Mouse (Mus musculus): ENCODE data around the gene Lypd6b. TPM values are rescaled to one million over a fixed set of nuclear protein-coding genes. Genes with fewer than 3 reads are reported as not detected.

Gene Lypd6b
- polyA plus RNA-seq, 1 experiment: not detected

DNA sequence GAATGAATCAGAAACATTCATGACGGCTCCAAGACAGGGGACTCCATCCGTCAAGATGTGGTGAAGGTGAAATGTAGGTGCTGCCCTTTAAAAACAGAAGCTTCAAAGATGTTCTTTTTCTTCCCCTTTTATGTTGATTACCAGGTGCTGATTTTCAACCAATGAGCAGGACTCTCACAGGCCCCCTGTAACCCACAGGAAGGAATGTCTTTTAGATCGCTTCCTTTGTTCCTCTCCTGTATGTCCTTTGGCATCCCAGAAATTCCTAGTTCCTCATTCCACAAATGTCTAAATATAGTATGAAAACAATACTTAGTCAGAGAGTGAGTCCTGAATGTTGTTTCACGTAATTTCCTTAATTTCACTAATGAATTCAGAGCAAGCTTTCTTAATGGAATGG lies 164.2 kb downstream of the Lypd6b start:
- Histone ChIP-seq H3K4me1 (ENCODE audit: control insufficient read depth, insufficient read depth, low read length) (no peaks in the 10 kb centered on the region), H3K4me3 (ENCODE audit: insufficient read depth, low read length) (no peak overlapping the region), H3K27ac (ENCODE audit: insufficient read depth, low read length) (no peak overlapping the region)
- no peak for TF ChIP-seq POLR2A (IDR thresholded peaks at IDR 0.05; ENCODE audit: low read depth, low read length)
- no peak for TF ChIP-seq CTCF (IDR thresholded peaks at IDR 0.05; ENCODE audit: borderline replicate concordance, insufficient read depth, low read length)

DNA sequence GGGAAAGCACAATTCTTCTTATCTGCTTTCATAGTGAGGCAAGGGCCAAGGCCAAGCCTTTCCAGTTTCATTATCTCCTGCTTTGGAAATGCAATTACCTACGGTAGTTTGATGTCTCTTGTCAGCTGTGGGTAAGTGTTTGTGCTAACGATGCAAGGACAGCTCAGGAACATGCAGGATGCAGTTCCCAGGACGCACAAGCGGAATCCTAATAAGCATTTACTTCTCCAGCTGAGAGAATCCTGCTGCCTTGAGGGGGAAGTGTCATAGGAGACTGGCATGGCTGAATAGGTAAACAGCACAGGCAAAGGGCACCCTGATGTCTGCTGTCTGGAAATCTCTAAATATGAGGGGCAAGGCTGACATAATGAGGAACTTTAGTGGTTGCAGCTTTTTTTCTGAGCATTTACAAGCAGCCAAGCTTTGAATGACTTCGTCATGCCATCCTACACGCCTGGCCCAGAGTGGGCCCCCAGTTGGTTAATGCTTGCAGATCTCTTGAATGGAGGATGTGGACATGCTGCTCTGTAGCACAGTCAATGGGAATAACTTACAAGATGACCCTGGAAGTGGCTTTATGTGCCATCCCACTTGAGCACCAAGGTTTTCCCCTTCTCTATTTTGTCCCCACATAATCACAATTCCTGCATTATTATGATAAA lies 165.3 kb downstream of the Lypd6b start:
- H3K4me1 ChIP-seq (ENCODE audit: control insufficient read depth, insufficient read depth, low read length): no peaks in the 10 kb centered on the region
- no peak for TF ChIP-seq CTCF (IDR thresholded peaks at IDR 0.05; ENCODE audit: borderline replicate concordance, insufficient read depth, low read length)
- no peak for TF ChIP-seq POLR2A (IDR thresholded peaks at IDR 0.05; ENCODE audit: low read depth, low read length)
- H3K4me3 ChIP-seq (ENCODE audit: insufficient read depth, low read length): no peak overlapping the region
- H3K27ac ChIP-seq (ENCODE audit: insufficient read depth, low read length): no peak overlapping the region

DNA sequence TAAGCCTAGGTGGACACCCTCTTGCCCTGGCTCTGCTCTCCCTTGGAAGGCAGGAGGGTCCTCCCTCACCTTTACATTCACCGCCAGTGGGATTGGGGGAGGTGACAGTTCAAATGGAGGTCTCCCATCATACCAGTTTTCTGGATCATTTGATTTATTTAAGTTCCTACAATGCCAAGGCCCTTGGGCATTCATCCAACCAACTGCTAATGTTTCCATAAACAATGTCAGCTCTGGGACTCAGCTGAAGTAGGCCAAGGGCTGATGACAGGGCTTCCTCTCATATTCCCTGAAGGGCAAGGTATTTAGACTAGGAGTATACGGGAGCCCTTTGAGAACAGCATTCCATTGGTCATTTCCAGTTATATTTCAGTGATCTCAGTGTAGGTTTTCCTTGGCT lies 170.0 kb downstream of the Lypd6b start:
- H3K4me1 ChIP-seq (ENCODE audit: control insufficient read depth, insufficient read depth, low read length): no peaks in the 10 kb centered on the region
- TF ChIP-seq CTCF (IDR thresholded peaks at IDR 0.05; ENCODE audit: borderline replicate concordance, insufficient read depth, low read length) (no peak), POLR2A (IDR thresholded peaks at IDR 0.05; ENCODE audit: low read depth, low read length) (no peak)
- no peak overlapping the region for H3K27ac ChIP-seq (ENCODE audit: insufficient read depth, low read length)
- no peak overlapping the region for H3K4me3 ChIP-seq (ENCODE audit: insufficient read depth, low read length)

DNA sequence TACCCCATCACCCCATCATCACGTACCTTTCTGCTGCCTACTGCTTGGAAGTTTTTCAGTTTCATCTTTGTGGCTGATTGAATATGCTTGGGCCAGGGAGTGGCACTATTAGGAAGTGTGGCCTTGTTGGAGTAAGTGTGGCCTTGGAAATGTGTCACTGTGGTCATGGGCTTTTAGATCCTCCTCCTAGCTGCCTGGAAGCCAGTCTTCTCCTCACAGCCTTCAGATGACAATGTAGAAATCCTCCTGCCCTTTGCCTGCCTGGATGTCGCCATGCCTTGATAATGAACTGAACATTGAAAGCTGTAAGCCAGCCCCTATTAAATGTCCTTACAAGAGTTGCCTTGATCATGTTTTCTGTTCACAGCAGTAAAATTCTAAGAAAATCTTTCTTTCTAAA lies 174.5 kb downstream of the Lypd6b start:
- H3K4me1 ChIP-seq (ENCODE audit: control insufficient read depth, insufficient read depth, low read length): no peaks in the 10 kb centered on the region
- no peak overlapping the region for H3K27ac ChIP-seq (ENCODE audit: insufficient read depth, low read length)
- no peak overlapping the region for H3K4me3 ChIP-seq (ENCODE audit: insufficient read depth, low read length)
- no peak for TF ChIP-seq CTCF (IDR thresholded peaks at IDR 0.05; ENCODE audit: borderline replicate concordance, insufficient read depth, low read length)
- no peak for TF ChIP-seq POLR2A (IDR thresholded peaks at IDR 0.05; ENCODE audit: low read depth, low read length)

DNA sequence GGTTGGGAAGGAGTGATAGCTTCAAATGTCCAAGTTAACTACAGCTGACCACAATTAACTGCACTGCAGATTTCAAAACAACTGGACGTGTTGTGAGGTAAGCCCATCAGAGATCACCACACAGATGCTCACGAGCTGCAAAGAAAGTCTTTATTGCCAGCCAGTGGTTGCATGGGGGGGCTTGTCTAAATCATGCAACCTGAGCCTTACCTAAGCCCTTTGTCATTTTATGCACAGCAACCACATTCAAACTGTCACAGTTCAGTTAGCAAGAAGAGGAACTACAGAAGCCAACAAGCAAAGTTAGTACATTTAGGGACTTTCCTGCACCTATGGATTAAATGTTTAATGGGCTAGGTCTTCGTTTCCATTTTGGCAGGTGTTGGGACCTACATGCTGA lies 177.4 kb downstream of the Lypd6b start:
- no peak overlapping the region for H3K4me3 ChIP-seq (ENCODE audit: insufficient read depth, low read length)
- TF ChIP-seq CTCF (IDR thresholded peaks at IDR 0.05; ENCODE audit: borderline replicate concordance, insufficient read depth, low read length): no peak
- TF ChIP-seq POLR2A (IDR thresholded peaks at IDR 0.05; ENCODE audit: low read depth, low read length): no peak
- no peak overlapping the region for H3K27ac ChIP-seq (ENCODE audit: insufficient read depth, low read length)
- no peaks in the 10 kb centered on the region for H3K4me1 ChIP-seq (ENCODE audit: control insufficient read depth, insufficient read depth, low read length)

DNA sequence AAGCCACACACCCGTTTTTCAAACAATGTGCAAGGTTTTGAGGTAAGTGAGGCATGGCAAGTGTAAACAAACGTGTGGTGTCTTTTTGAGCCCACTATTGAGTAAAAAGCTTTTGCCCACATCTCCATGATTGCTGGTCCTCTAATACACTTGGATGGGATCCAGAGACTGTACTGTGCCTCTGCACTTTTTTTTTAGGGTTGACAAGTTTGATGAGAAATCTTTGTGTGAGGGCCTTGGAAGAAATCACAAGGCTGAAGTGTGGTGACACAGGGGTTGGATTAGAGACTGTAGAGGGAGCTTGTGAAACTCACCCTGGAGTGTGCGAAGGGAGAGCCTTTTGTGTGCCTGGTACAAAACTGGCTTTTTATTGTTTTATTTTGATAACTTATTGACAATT lies 180.3 kb downstream of the Lypd6b start:
- no peaks in the 10 kb centered on the region for H3K4me1 ChIP-seq (ENCODE audit: control insufficient read depth, insufficient read depth, low read length)
- TF ChIP-seq POLR2A (IDR thresholded peaks at IDR 0.05; ENCODE audit: low read depth, low read length) (no peak), CTCF (IDR thresholded peaks at IDR 0.05; ENCODE audit: borderline replicate concordance, insufficient read depth, low read length) (no peak)
- no peak overlapping the region for H3K4me3 ChIP-seq (ENCODE audit: insufficient read depth, low read length)
- H3K27ac ChIP-seq (ENCODE audit: insufficient read depth, low read length): no peak overlapping the region

DNA sequence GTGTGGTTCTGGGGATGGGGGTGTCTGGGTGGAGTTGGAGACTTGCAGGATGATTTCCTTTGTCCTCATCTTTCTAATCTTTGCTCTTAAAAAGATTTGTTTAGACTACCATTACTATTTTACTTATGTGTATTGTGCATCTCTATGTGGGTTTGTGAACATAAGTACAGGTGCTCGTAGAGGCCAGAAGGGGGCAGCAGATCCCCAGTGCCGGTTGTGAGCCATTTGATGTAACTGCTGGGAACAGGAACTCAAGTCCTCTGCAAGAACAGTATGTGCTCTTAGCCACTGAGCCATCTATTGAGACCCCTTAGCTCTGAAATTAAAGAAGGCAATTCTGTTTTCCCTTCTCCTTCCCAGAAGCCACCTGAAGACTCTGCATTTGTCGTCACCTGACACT lies 183.5 kb downstream of the Lypd6b start:
- TF ChIP-seq CTCF (IDR thresholded peaks at IDR 0.05; ENCODE audit: borderline replicate concordance, insufficient read depth, low read length) (no peak), POLR2A (IDR thresholded peaks at IDR 0.05; ENCODE audit: low read depth, low read length) (no peak)

DNA sequence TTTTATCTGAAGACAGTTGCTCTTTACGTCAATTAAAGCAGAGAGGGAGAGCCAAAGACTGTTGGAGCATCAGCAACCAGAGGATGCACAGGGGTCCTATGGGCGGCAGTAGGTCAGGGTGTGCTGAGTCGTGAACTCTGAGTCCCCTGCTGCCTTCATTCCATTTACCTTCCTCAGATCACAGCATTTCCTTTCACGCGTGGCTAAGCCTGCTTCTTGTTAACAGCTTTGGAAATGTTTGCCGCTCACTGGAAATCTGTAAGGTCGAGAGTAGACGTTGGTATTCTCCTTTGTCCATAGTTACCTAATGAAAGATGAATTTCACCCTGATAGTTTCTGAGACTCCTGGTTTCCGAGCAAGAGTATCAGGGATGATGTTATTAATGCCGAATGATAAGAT lies 191.1 kb downstream of the Lypd6b start:
- no peak overlapping the region for H3K27ac ChIP-seq (ENCODE audit: insufficient read depth, low read length)
- TF ChIP-seq CTCF (IDR thresholded peaks at IDR 0.05; ENCODE audit: borderline replicate concordance, insufficient read depth, low read length) (no peak), POLR2A (IDR thresholded peaks at IDR 0.05; ENCODE audit: low read depth, low read length) (no peak)
- no peaks in the 10 kb centered on the region for H3K4me1 ChIP-seq (ENCODE audit: control insufficient read depth, insufficient read depth, low read length)
- H3K4me3 ChIP-seq (ENCODE audit: insufficient read depth, low read length): no peak overlapping the region

More for the DNA sequence above, 183.5 kb downstream of the Lypd6b start:
- H3K4me3 ChIP-seq (ENCODE audit: insufficient read depth, low read length): no peak overlapping the region
- no peaks in the 10 kb centered on the region for H3K4me1 ChIP-seq (ENCODE audit: control insufficient read depth, insufficient read depth, low read length)
- no peak overlapping the region for H3K27ac ChIP-seq (ENCODE audit: insufficient read depth, low read length)

DNA sequence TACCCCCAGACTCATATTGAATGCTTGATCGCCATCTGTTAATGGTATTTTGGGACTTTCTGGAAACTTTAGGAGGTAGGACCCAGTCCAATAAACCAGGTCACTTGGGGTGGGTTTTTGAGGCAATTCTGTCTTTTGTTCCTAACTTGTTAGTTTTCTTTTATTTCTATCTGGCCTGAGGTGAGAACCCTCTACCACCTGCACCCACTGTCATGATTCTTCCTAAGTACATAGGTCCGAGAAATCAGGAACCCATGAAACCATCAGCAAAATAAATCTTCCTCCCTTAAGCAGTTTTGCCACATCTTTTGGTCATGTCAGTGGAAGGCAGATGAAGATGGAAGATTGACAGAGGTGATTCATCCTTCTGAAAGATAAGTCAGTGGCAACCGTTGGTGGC lies 192.5 kb downstream of the Lypd6b start:
- TF ChIP-seq CTCF (IDR thresholded peaks at IDR 0.05; ENCODE audit: borderline replicate concordance, insufficient read depth, low read length): no peak
- no peak for TF ChIP-seq POLR2A (IDR thresholded peaks at IDR 0.05; ENCODE audit: low read depth, low read length)
- no peaks in the 10 kb centered on the region for H3K4me1 ChIP-seq (ENCODE audit: control insufficient read depth, insufficient read depth, low read length)
- H3K4me3 ChIP-seq (ENCODE audit: insufficient read depth, low read length): no peak overlapping the region

DNA sequence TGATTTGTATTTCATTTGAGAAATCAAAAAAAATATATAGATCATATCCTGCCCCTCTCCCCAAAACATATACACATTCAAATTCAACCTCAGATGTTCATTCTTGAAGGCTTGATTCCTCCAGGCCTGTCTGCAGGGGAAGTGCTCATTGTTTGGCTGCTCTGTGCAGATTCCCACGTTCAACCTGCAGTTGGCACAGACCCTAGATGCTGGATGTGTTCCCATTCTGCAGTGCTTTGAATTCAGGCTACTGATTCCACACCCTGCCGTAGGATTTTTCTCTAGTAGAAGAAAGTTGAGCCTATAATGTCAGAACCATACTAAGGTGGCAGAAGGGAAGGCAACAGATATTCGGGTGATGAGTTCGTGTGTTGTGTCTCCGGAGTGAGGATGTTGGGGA lies 195.5 kb downstream of the Lypd6b start:
- TF ChIP-seq POLR2A (IDR thresholded peaks at IDR 0.05; ENCODE audit: low read depth, low read length) (no peak), CTCF (IDR thresholded peaks at IDR 0.05; ENCODE audit: borderline replicate concordance, insufficient read depth, low read length) (no peak)
- Histone ChIP-seq H3K4me1 (ENCODE audit: control insufficient read depth, insufficient read depth, low read length) (no peaks in the 10 kb centered on the region), H3K4me3 (ENCODE audit: insufficient read depth, low read length) (no peak overlapping the region), H3K27ac (ENCODE audit: insufficient read depth, low read length) (no peak overlapping the region)

More for the DNA sequence above, 192.5 kb downstream of the Lypd6b start:
- H3K27ac ChIP-seq (ENCODE audit: insufficient read depth, low read length): no peak overlapping the region
